Mouse (Mus musculus) mouse embryonic stem cell (cell line): ENCODE measurements around the gene Hip1r.

ENCODE experiments used
- in situ Hi-C, 2 experiments: fragments of 300-500 bp; cut with MboI; formaldehyde crosslinking; loops; 1 replicate in 1 of 2; 3 replicates in 1 of 2; pipeline ENCODE4 v1.14.3; 2019 to 2020; ENCODE audit warnings: low sequenced_read_pairs in 2 of 2, low pct_unique_long_range_greater_than_20kb in 1 of 2, mixed read lengths in 1 of 2; ENCODE audit not compliant: unreplicated experiment in 1 of 2

The Hip1r gene

DNA sequence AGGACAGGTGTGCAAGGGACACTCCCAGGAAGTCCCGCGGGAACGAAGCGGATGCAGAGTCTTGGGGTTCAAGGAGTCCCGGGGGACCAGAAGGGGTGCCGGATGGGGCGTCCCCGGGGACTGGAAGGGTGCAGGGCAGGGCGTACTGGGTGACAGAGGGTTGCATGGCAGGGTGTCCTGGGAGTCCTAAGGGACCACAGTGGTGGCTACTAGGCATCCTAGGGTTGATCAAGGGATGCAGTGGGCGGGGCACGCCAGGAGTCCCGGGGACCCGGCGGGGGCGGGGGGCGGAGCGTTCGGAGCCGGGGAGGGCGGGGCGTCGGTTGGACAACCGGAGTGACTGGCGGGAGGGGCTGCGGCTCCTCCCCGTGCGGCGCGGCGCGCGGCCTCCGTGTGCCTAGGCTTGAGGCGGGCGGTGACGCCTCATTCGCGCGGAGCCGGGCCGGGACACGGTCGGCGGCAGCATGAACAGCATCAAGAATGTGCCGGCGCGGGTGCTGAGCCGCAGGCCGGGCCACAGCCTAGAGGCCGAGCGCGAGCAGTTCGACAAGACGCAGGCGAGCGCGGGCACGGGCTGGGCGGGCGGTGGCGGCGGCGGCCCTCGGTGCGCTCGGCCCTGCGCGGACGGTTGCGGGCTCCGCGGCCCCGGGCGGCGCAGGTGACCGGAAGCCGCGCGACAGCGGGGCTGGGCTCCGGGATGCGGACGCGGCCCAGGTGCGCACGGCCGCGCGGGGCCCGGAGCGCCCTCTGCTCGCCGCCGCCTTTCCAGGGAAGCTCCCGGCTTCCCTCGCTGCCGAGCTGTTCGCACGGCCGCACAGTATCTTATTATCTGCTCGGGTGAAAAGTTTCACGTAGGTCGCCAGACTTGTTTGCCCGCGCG, at the start of gene Hip1r:
Hip1r (plus strand) TSS at position 330 of the 880 bp plus-strand sequence.
- in situ Hi-C loops, result no loop called here

GRCm38 (mm10) chr5:123927118-123927517, 46.3 kb upstream of the Hip1r start, which contains the start of gene Gm43518:
TSS of gene Gm43518 (plus strand) at chr5:123927418.
- in situ Hi-C loops, result no loop called here

DNA sequence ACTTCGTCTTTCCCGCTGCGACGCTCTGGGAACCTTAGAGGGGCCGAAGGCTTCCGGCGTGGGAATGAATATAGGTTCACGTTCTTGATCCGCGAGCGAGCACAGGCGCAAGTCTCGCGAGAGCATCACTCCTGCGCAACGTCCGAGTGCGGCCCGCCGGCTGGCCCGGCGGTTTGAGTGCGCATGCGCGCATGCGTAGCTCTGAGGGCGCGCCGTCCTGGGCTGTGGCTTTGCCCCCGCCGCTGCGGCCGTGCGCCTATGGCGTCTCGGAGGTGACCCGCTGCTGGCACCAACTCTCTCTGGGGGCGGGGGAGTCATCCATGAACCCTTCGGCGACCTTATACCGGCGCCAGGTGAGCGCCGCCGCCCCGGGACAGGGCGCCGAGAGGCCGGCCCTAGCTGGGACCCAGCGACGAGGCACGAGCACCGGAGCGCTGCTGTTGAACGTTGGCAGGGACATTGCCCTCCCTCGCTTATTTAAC, 42.9 kb upstream of the Hip1r start, which contains the start of gene Ccdc62:
Ccdc62 (plus strand) TSS at position 172 of the 482 bp plus-strand sequence.
- in situ Hi-C loops, result no loop called here

DNA sequence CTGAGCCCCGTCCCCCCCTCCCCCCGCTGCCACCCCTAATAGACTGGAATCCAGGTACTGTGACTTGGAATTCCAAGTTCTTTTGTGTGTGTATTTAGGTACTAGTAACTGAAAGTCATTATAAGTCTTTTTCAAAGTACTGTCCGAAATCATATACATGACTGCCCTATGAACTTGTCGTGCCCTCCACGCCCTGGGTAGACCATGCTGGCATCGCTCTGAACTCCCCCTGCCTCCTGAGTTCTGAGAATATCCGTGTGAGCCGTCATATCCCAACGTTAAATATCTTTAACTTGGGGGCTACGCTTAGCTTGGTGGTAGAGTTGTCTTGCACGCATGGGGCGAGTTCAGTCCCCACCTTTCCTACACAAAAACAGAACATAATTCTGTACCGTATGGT, 42.3 kb upstream of the Hip1r start:
- in situ Hi-C loops, result no loop called here

DNA sequence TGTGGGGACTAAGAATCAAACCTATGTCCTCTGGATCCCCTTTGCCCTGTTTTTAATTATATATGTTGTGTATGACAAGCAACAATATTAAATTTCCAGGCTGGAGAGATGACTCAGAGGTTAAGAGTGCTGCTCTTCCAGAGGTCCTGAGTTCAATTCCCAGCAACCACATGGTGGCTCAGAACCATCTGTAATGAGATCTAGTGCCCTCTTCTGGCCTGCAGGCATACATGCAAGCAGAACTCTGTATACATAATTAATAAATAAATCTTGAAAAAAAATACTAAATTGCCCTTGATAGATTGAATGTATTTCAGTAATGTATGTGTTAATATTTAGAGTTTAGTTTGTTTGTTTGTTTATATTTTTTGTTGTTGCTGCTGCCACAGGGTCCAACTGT, 40.5 kb upstream of the Hip1r start:
- in situ Hi-C loops, result no loop called here

GRCm38 (mm10) chr5:123933556-123933955, 39.9 kb upstream of the Hip1r start:
- in situ Hi-C loops, result no loop called here

DNA sequence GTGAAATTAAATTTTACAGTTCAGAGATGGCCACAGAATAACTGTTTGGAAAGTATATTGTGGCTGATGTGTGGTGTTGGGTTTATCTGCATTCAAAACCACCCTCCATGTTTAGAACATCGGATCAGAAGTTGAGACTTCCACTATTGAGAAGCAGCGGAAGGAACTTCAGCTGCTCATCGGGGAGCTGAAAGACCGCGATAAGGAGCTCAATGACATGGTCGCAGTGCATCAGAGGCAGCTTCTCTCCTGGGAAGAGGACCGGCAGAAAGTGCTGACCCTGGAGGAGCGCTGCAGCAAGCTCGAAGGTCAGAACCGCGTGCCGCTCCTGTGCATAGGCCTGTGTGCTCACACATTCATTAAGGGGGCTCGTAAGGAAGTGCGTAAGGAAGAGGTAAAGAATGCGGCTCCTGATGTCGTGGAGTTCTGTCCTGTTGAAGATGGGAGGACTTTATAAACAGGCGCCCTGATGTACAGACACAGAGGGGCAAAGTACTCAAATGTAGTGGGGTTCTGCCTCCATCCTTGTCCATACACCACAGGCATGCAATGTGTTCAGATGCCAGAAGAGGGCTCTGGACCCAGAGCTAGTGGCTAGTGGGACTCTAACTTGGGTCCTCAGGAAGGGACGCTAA, 39.4 kb upstream of the Hip1r start:
- in situ Hi-C loops, result no loop called here

DNA sequence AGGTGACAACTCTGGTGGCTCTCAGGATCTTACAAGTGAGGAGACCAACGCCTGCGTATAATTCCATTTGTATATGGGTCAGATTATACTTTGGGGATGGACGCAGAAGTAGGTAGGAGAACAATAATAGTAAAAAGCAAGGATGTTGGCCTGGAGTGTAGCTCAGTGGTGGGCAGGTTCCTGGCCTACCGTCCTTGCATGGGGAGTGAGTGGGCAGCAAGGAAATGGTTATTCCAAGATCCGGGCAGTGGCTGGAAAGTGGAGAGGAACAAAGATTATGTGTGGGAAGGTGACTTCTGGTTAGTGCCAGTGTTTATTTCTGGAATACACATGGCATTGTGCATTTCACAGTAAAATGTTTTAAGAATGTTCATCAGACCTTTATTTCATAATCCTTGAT, 37.5 kb upstream of the Hip1r start:
- in situ Hi-C loops, result no loop called here

- in situ Hi-C loops, result no loop called here
Measured at GRCm38 (mm10) chr5:123938479-123938878, 34.9 kb upstream of the Hip1r start.

DNA sequence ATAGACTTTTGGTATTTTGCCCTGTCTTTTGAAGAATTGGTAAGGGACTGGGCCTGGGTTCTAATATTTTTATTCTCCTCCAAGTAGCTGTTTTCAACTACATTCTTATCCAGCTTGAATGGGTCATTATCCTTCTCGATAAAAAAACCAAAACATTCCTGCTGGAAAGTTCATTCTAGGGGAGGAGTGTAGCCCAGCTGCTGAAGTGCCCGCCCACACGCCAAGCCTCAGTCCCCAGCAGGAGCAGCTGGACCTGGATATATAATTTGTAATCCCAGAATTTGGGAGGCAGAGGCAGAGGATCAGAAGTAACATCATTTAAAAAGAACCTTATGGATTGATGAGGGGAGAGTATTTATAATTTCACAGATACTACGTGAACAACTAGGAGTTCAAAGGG, 26.9 kb upstream of the Hip1r start:
- in situ Hi-C loops, result no loop called here

DNA sequence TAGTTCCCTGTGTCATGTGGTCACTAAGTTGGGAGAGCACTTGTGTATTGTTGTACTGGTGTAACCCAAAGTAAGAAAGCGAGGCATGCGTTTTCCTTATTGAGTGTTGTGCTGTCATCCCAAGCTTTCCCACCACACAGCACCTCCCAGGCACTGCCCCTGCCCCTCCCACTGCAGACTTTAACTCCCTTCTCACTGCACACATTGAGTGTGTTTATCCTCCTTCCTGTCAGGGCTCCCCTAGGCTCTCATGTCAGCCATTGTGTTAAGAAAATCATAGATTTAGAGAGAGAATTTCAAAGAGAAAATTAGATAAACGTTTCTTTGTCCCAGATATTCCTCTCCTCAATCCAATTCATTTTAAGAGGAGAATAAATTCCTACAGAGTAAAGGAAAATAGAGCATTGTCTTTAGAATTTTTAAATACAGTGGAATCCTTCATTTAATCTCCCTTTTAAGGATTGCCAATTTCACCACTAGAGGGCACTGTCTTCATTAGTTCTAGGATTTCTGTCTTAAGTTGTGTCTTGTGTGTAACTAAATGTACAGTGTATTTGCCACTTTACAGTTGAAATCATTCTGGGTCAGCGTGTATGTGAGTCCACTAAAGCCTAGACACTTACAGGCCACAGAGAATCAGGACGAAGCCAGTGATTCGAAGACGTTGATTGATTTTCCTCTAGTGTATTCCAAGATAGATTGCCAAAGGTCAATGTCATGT, 26.2 kb upstream of the Hip1r start:
- in situ Hi-C loops, result no loop called here

DNA sequence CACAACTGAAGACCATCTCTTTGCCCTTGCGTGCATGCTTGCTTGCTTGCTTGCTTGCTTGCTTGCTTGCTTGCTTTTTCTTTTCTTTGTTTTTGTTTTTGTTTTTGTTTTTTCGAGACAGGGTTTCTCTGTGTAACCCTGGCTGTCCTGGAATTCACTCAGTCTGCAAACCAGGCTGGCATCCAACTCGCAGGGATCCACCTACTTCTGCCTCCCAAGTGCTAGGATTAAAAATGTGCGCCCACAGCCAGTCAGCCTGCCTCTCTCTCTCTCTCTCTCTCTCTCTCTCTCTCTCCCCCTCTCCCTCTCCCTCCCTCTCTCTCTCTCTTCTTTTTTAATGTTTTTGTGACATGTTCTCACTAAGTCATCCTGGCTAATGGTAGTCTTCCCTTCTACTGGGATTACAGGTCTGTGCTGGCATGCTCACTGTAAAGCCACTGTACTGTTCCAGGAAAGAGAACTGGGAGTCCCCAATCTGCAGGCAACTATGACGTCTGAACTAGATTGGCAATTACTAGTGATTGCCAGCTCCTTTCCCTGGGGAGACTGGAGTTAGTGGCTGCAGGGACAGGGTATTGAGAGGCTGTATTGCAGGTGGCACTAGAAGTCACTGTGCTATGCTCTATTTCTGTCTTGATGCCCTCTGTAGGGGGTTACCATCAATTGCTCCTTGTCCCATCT, 20.9 kb upstream of the Hip1r start:
- in situ Hi-C loops, result no loop called here

DNA sequence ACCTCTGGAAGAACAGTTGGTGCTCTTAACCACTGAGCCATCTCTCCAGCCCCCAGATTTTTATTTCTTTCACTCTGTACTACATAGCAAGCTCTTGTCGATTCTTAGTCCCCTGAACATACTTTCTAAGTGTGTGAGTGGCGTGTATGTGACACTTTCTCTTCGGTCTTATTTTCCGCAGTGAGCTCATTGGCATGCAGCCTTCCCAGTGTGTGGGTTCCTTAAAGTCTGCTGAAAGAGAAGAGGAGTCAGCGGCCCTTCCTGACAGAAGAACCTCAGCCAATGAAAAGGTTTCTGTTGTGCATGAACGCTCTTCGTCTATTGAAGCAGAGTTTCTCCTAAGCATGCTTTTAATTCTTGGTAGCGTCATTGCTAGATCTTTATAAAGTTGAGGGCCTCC, 16.2 kb upstream of the Hip1r start:
- in situ Hi-C loops, result no loop called here

DNA sequence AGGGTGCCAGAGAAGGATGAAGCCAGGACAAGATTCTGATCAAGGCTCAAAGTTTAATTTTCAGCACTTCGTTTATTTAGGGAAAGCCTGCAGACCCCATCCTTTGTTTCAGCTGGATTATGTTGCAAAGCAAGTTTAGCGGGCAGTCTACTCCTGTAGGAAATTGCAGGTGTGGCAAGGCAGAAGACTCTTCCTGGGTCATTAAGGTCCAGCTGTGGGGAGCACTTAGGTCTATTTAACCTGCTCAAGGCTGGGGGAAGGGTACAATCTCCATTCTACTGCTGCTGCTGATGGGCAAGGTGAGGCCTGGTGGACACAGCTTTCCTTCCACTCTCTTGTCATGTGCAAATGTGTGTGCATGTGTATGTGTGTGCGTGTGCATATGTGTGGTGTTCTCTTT, 14.4 kb upstream of the Hip1r start:
- in situ Hi-C loops, result no loop called here

GRCm38 (mm10) chr5:123960129-123960528, 13.3 kb upstream of the Hip1r start:
- in situ Hi-C loops, result no loop called here

DNA sequence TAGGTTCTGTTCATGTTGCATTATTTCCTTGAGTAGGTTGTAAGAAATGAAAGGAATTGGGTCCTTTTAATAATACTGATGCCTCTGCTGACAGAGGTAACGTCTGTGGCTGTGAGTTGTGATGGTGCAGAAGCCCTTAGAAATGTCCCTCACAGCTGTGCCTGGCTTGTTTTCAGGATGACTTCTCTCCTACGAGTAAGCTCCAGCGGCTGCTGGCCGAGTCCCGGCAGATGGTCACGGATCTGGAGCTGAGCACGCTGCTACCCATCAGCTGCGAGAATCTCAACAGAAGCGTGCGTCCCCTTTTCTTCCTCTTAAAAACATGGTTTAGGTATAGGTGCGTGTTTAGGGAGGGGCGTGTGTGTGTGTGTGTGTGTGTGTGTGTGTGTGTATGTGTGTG, 12.4 kb upstream of the Hip1r start:
- in situ Hi-C loops, result no loop called here

DNA sequence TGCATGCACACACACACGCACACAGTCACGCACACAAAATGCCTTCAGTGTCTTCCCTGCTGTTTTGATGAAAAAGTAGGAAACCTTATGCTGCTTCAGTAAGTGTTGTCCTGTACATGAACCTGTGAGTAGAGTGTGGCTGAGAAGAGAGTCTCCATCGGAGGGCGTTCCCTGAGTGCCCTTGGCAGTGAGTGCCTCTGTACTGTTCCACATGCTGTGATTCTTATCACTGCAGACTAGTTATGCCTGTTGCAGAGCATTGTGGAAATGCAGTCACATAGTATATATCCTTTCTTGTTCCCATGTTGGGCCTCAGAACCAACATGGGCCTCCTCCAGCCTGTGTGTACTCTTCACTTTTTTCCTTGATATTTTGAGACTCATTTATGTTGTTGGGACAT, 9.2 kb upstream of the Hip1r start:
- in situ Hi-C loops, result no loop called here

- in situ Hi-C loops, result no loop called here
Measured at GRCm38 (mm10) chr5:123966759-123967158, 6.7 kb upstream of the Hip1r start.

- in situ Hi-C loops, result no loop called here
Measured at GRCm38 (mm10) chr5:123968468-123968867, 5.0 kb upstream of the Hip1r start.
